Mouse (Mus musculus) liver, embryonic 14.5 days (tissue): ENCODE measurements around the gene Fam168a. TPM values are rescaled to one million over a fixed set of nuclear protein-coding genes. Genes with fewer than 3 reads are reported as not detected.

ENCODE experiments used
- ATAC-seq: fragments of 200-750 bp; cut with Nextera tagmentation; 2 replicates; pipeline ENCODE4 v1.8.0; 2017; ENCODE audit warnings: moderate number of reproducible peaks, mild to moderate bottlenecking, moderate library complexity; ENCODE audit not compliant: insufficient read depth
- DNase-seq, 3 experiments: peaks; one replicate each; pipeline ENCODE4 v3.0.0-alpha.2; 2012 to 2013; ENCODE audit warnings: low read depth in 3 of 3, low spot score in 3 of 3
- H3K27ac ChIP-seq: fragments of 300-500 bp; sonication (generic); 2 replicates; pipeline ENCODE4 v1.5.1; 2014; ENCODE audit warnings: moderate library complexity, mild to moderate bottlenecking, control low read depth, inconsistent platforms
- H3K27me3 ChIP-seq: fragments of 300-500 bp; sonication (generic); 2 replicates; pipeline ENCODE4 v1.6.1; 2014; ENCODE audit warnings: mild to moderate bottlenecking, low read length, moderate library complexity; ENCODE audit not compliant: control insufficient read depth, insufficient read depth
- H3K36me3 ChIP-seq: fragments of 300-500 bp; sonication (generic); replicated peaks from 2 replicates; pipeline ENCODE4 v1.6.1; 2014; ENCODE audit warnings: low read depth; ENCODE audit not compliant: control insufficient read depth, insufficient read depth
- H3K4me1 ChIP-seq, 2 experiments: fragments of 200-500 bp in 1 of 2; fragments of 300-500 bp in 1 of 2; sonication (generic) in 1 of 2; replicated peaks; 2 replicates each; pipeline ENCODE4 v1.6.1; 2012 to 2014; ENCODE audit warnings: antibody characterized with exemption in 1 of 2, inconsistent platforms in 1 of 2, low read length in 1 of 2; ENCODE audit not compliant: control insufficient read depth in 2 of 2, insufficient read depth in 2 of 2
- H3K4me2 ChIP-seq: fragments of 300-500 bp; sonication (generic); 2 replicates; pipeline ENCODE4 v1.6.1; 2014; ENCODE audit warnings: low read depth, mild to moderate bottlenecking, control low read depth, moderate library complexity
- H3K4me3 ChIP-seq, 2 experiments: fragments of 200-500 bp in 1 of 2; fragments of 300-500 bp in 1 of 2; sonication (generic) in 1 of 2; 2 replicates each; pipeline ENCODE4 v1.5.1; 2012 to 2014; ENCODE audit warnings: low read depth in 2 of 2, low read length in 2 of 2, mild to moderate bottlenecking in 2 of 2, control low read depth in 1 of 2, inconsistent platforms in 1 of 2, moderate library complexity in 1 of 2; ENCODE audit not compliant: insufficient read depth in 1 of 2
- H3K9ac ChIP-seq: fragments of 300-500 bp; sonication (generic); replicated peaks from 2 replicates; pipeline ENCODE4 v1.6.1; 2014; ENCODE audit warnings: mild to moderate bottlenecking, control low read depth, moderate library complexity
- H3K9me3 ChIP-seq: fragments of 300-500 bp; sonication (generic); 2 replicates; pipeline ENCODE4 v1.6.1; 2016; ENCODE audit warnings: low read length, mixed read lengths; ENCODE audit not compliant: control insufficient read depth
- CTCF ChIP-seq: IDR thresholded peaks from 2 replicates; pipeline ENCODE4 v1.5.1; 2016; ENCODE audit warnings: antibody characterized with exemption, low read depth, control low read depth
- EP300 ChIP-seq: IDR thresholded peaks from 2 replicates; pipeline ENCODE4 v1.6.1; 2016; ENCODE audit warnings: antibody characterized with exemption, low read depth
- WGBS: fragments of 180-500 bp; shearing (Covaris S2); extraction: QIAGEN DNeasy Blood & Tissue Kit; methylation state at CpG from one replicate; pipeline ENCODE4 v1.1.7; 2014; ENCODE audit not compliant: insufficient replicate concordance; 5-methylcytosine and 5-hydroxymethylcytosine counted together
- polyA plus RNA-seq, 2 experiments: library from polyadenylated mRNA; depleted of rRNA in 1 of 2; stranded (reverse) in 1 of 2; unstranded in 1 of 2; fragments of >200 nt; fragmentation: Nextera tagmentation in 1 of 2; extraction: Ambion mirVana in 1 of 2; gene quantifications; 2 replicates each; pipeline versions ENCODE4 v1.2.1 to v1.2.3; 2012 to 2014

The Fam168a gene
- polyA plus RNA-seq, 2 experiments, result 4.1 to 4.4 TPM

- DNase-seq, result no peak
- Histone ChIP-seq H3K4me1 (peaks cover 23 to 37% of the 10 kb centered on the region in 2 experiments), H3K9me3 (no peaks in the 10 kb centered on the region), H3K4me2 (no peak overlapping the region), H3K9ac (no peak overlapping the region), H3K27ac (no peak overlapping the region), H3K4me3 (no peak overlapping the region), H3K36me3 (peaks cover 57% of the 10 kb centered on the region), H3K27me3 (no peaks in the 10 kb centered on the region)
- ATAC-seq, result no peak
- no peak for TF ChIP-seq EP300
- TF ChIP-seq CTCF, result peak; percentile 88
- WGBS, result 53% methylated on average over 6 of the region's 6 CpGs
These were observed 142.3 kb downstream of the Fam168a start for GRCm38 (mm10) chr7:100848744-100849143.

- 81% methylated on average over 2 of the region's 2 CpGs for WGBS
- Histone ChIP-seq H3K27ac (no peak overlapping the region), H3K36me3 (peaks cover 57% of the 10 kb centered on the region), H3K4me1 (peaks cover 18 to 34% of the 10 kb centered on the region in 2 experiments), H3K27me3 (no peaks in the 10 kb centered on the region), H3K4me2 (no peak overlapping the region), H3K4me3 (no peak overlapping the region), H3K9me3 (no peaks in the 10 kb centered on the region), H3K9ac (no peak overlapping the region)
- ATAC-seq (no peak), DNase-seq (no peak)
- no peak for TF ChIP-seq CTCF
- TF ChIP-seq EP300, result no peak
These were observed 143.1 kb downstream of the Fam168a start for GRCm38 (mm10) chr7:100849508-100849907.

GRCm38 (mm10) chr7:100851481-100852356, 145.3 kb downstream of the Fam168a start:
- WGBS, result 87% methylated on average over 9 of the region's 9 CpGs
- H3K4me1 ChIP-seq, result peaks cover 14 to 36% of the 10 kb centered on the region in 2 experiments
- H3K9me3 ChIP-seq, result no peaks in the 10 kb centered on the region
- H3K27ac ChIP-seq, result no peak overlapping the region
- TF ChIP-seq CTCF (no peak), EP300 (no peak)
- H3K36me3 ChIP-seq, result peaks cover 52% of the 10 kb centered on the region
- no peak overlapping the region for H3K4me3 ChIP-seq
- no peak overlapping the region for H3K9ac ChIP-seq
- H3K4me2 ChIP-seq, result no peak overlapping the region
- H3K27me3 ChIP-seq, result no peaks in the 10 kb centered on the region
- no peak for ATAC-seq
- DNase-seq, result no peak

- no peak for DNase-seq
- no peak overlapping the region for H3K9ac ChIP-seq
- H3K27me3 ChIP-seq, result no peaks in the 10 kb centered on the region
- H3K27ac ChIP-seq, result no peak overlapping the region
- 45% methylated on average over 3 of the region's 3 CpGs for WGBS
- no peak for TF ChIP-seq CTCF
- H3K4me3 ChIP-seq, result no peak overlapping the region
- no peak for ATAC-seq
- no peaks in the 10 kb centered on the region for H3K9me3 ChIP-seq
- no peak overlapping the region for H3K4me2 ChIP-seq
- peaks cover 42% of the 10 kb centered on the region for H3K36me3 ChIP-seq
- H3K4me1 ChIP-seq, result peaks cover 23 to 50% of the 10 kb centered on the region in 2 experiments
These were observed 147.0 kb downstream of the Fam168a start for GRCm38 (mm10) chr7:100853396-100853795.

- DNase-seq (no peak), ATAC-seq (no peak)
- peaks cover 41% of the 10 kb centered on the region for H3K36me3 ChIP-seq
- no peak overlapping the region; the same call in 1 of the 2 replicates for H3K9ac ChIP-seq
- peaks cover 28 to 59% of the 10 kb centered on the region in 2 experiments for H3K4me1 ChIP-seq
- H3K9me3 ChIP-seq, result no peaks in the 10 kb centered on the region
- WGBS, result 32% methylated on average over 6 of the region's 6 CpGs
- no peak for TF ChIP-seq EP300
- no peak for TF ChIP-seq CTCF
- peak overlapping the region in 1 of 2 experiments; percentile 15; a peak in 1 of 4 replicates for H3K4me3 ChIP-seq
- H3K27ac ChIP-seq, result peak overlapping the region; percentile 26; the same call in 1 of the 2 replicates
- no peaks in the 10 kb centered on the region for H3K27me3 ChIP-seq
- peak overlapping the region; percentile 39; the same call in 1 of the 2 replicates for H3K4me2 ChIP-seq
These were observed 147.8 kb downstream of the Fam168a start for GRCm38 (mm10) chr7:100854137-100854814.
